Mouse (Mus musculus): ENCODE results near the gene Hmgcll1. TPM values are rescaled to one million over a fixed set of nuclear protein-coding genes. Genes with fewer than 3 reads are reported as not detected.
"Not testable (repeated sequence)": the region's sequence is repeated elsewhere in the genome, so short reads cannot be mapped to it uniquely, and the experiment has no call there.

Hmgcll1 gene
- polyA plus RNA-seq, 1 experiment from 2014 or later, result 0.87 TPM

GRCm38 (mm10) chr9:76099981-76100380 lies 85.3 kb downstream of the Hmgcll1 start:
- H3K36me3 ChIP-seq (ENCODE audit: control insufficient read depth, insufficient read depth), result no peaks in the 10 kb centered on the region
- H3K4me1 ChIP-seq (replicated peaks; ENCODE audit: control insufficient read depth, insufficient read depth, low read length), result no peaks in the 10 kb centered on the region
- no peaks in the 10 kb centered on the region for H3K27me3 ChIP-seq (replicated peaks; ENCODE audit: control insufficient read depth, insufficient read depth, low read length)
- no peak overlapping the region for H3K9ac ChIP-seq (ENCODE audit: low read depth, low read length)
- no peak overlapping the region for H3K27ac ChIP-seq (ENCODE audit: low read depth, low read length)
- H3K4me3 ChIP-seq (ENCODE audit: low read depth, low read length), result no peak overlapping the region
- no peak for TF ChIP-seq CTCF (IDR thresholded peaks at IDR 0.05; ENCODE audit: low read depth)
- WGBS, result 82% methylated on average over 3 of the region's 3 CpGs
- no peak for ATAC-seq
- no peak overlapping the region for H3K4me2 ChIP-seq (replicated peaks; ENCODE audit: low read depth)
- no peaks in the 10 kb centered on the region for H3K9me3 ChIP-seq (ENCODE audit: control insufficient read depth)

GRCm38 (mm10) chr9:76104416-76104815 lies 89.8 kb downstream of the Hmgcll1 start:
- WGBS, result 53% methylated on average over 1 of the region's 1 CpGs
- H3K9me3 ChIP-seq (ENCODE audit: control insufficient read depth); H3K27ac ChIP-seq (ENCODE audit: low read depth, low read length); H3K36me3 ChIP-seq (ENCODE audit: control insufficient read depth, insufficient read depth); ATAC-seq; H3K4me3 ChIP-seq (ENCODE audit: low read depth, low read length); H3K9ac ChIP-seq (ENCODE audit: low read depth, low read length); H3K4me1 ChIP-seq (replicated peaks; ENCODE audit: control insufficient read depth, insufficient read depth, low read length); H3K27me3 ChIP-seq (replicated peaks; ENCODE audit: control insufficient read depth, insufficient read depth, low read length); H3K4me2 ChIP-seq (replicated peaks; ENCODE audit: low read depth): not testable (repeated sequence)

- Histone ChIP-seq H3K4me3 (ENCODE audit: low read depth, low read length) (no peak overlapping the region), H3K4me1 (replicated peaks; ENCODE audit: control insufficient read depth, insufficient read depth, low read length) (no peaks in the 10 kb centered on the region), H3K27ac (ENCODE audit: low read depth, low read length) (no peak overlapping the region), H3K27me3 (replicated peaks; ENCODE audit: control insufficient read depth, insufficient read depth, low read length) (no peaks in the 10 kb centered on the region), H3K9me3 (ENCODE audit: control insufficient read depth) (no peaks in the 10 kb centered on the region), H3K4me2 (replicated peaks; ENCODE audit: low read depth) (no peak overlapping the region), H3K36me3 (ENCODE audit: control insufficient read depth, insufficient read depth) (no peaks in the 10 kb centered on the region), H3K9ac (ENCODE audit: low read depth, low read length) (no peak overlapping the region)
- WGBS, result 91% methylated on average over 5 of the region's 5 CpGs
- no peak for ATAC-seq
- TF ChIP-seq CTCF (IDR thresholded peaks at IDR 0.05; ENCODE audit: low read depth), result no peak
Observed at GRCm38 (mm10) chr9:76104846-76105245, 90.2 kb downstream of the Hmgcll1 start.

- peak; percentile 79 for TF ChIP-seq CTCF (IDR thresholded peaks at IDR 0.05; ENCODE audit: low read depth)
- not testable (repeated sequence) for H3K4me1 ChIP-seq (replicated peaks; ENCODE audit: control insufficient read depth, insufficient read depth, low read length); H3K4me3 ChIP-seq (ENCODE audit: low read depth, low read length); ATAC-seq; H3K9ac ChIP-seq (ENCODE audit: low read depth, low read length); H3K4me2 ChIP-seq (replicated peaks; ENCODE audit: low read depth); H3K27ac ChIP-seq (ENCODE audit: low read depth, low read length); H3K36me3 ChIP-seq (ENCODE audit: control insufficient read depth, insufficient read depth); H3K9me3 ChIP-seq (ENCODE audit: control insufficient read depth); H3K27me3 ChIP-seq (replicated peaks; ENCODE audit: control insufficient read depth, insufficient read depth, low read length)
- 2% methylated on average over 2 of the region's 2 CpGs for WGBS
Observed at GRCm38 (mm10) chr9:76122888-76123287, 108.2 kb downstream of the Hmgcll1 start.

GRCm38 (mm10) chr9:76124249-76124648 lies 109.6 kb downstream of the Hmgcll1 start:
- Histone ChIP-seq H3K27me3 (replicated peaks; ENCODE audit: control insufficient read depth, insufficient read depth, low read length) (no peaks in the 10 kb centered on the region), H3K36me3 (ENCODE audit: control insufficient read depth, insufficient read depth) (no peaks in the 10 kb centered on the region), H3K27ac (ENCODE audit: low read depth, low read length) (no peak overlapping the region), H3K4me2 (replicated peaks; ENCODE audit: low read depth) (no peak overlapping the region), H3K4me3 (ENCODE audit: low read depth, low read length) (no peak overlapping the region), H3K4me1 (replicated peaks; ENCODE audit: control insufficient read depth, insufficient read depth, low read length) (no peaks in the 10 kb centered on the region), H3K9ac (ENCODE audit: low read depth, low read length) (no peak overlapping the region), H3K9me3 (ENCODE audit: control insufficient read depth) (no peaks in the 10 kb centered on the region)
- 67% methylated on average over 4 of the region's 4 CpGs for WGBS
- ATAC-seq, result no peak
- TF ChIP-seq CTCF (IDR thresholded peaks at IDR 0.05; ENCODE audit: low read depth), result no peak

- H3K4me3 ChIP-seq (ENCODE audit: low read depth, low read length), result no peak overlapping the region
- no peaks in the 10 kb centered on the region for H3K4me1 ChIP-seq (replicated peaks; ENCODE audit: control insufficient read depth, insufficient read depth, low read length)
- H3K9ac ChIP-seq (ENCODE audit: low read depth, low read length), result no peak overlapping the region
- no peaks in the 10 kb centered on the region for H3K36me3 ChIP-seq (ENCODE audit: control insufficient read depth, insufficient read depth)
- no peak overlapping the region for H3K27ac ChIP-seq (ENCODE audit: low read depth, low read length)
- WGBS, result 65% methylated on average over 1 of the region's 1 CpGs
- ATAC-seq, result no peak
- H3K27me3 ChIP-seq (replicated peaks; ENCODE audit: control insufficient read depth, insufficient read depth, low read length), result no peaks in the 10 kb centered on the region
- H3K9me3 ChIP-seq (ENCODE audit: control insufficient read depth), result no peaks in the 10 kb centered on the region
- no peak overlapping the region for H3K4me2 ChIP-seq (replicated peaks; ENCODE audit: low read depth)
- TF ChIP-seq CTCF (IDR thresholded peaks at IDR 0.05; ENCODE audit: low read depth), result no peak
Observed at GRCm38 (mm10) chr9:76129353-76129752, 114.7 kb downstream of the Hmgcll1 start.

GRCm38 (mm10) chr9:76134042-76134441 lies 119.4 kb downstream of the Hmgcll1 start:
- Histone ChIP-seq H3K9ac (ENCODE audit: low read depth, low read length) (no peak overlapping the region), H3K4me2 (replicated peaks; ENCODE audit: low read depth) (no peak overlapping the region), H3K4me3 (ENCODE audit: low read depth, low read length) (no peak overlapping the region), H3K36me3 (ENCODE audit: control insufficient read depth, insufficient read depth) (no peaks in the 10 kb centered on the region), H3K9me3 (ENCODE audit: control insufficient read depth) (no peaks in the 10 kb centered on the region), H3K4me1 (replicated peaks; ENCODE audit: control insufficient read depth, insufficient read depth, low read length) (no peaks in the 10 kb centered on the region), H3K27me3 (replicated peaks; ENCODE audit: control insufficient read depth, insufficient read depth, low read length) (no peaks in the 10 kb centered on the region), H3K27ac (ENCODE audit: low read depth, low read length) (no peak overlapping the region)
- TF ChIP-seq CTCF (IDR thresholded peaks at IDR 0.05; ENCODE audit: low read depth), result no peak
- ATAC-seq, result no peak
- 83% methylated on average over 6 of the region's 6 CpGs for WGBS

Measured in intestine, postnatal 0 days (tissue).